Mouse (Mus musculus): ENCODE results near the gene Nav2.

The Nav2 gene

GRCm38 (mm10) chr7:49635074-49635621, 726.6 kb downstream of the Nav2 start:
- in situ Hi-C loops (cut with MboI, MseI) = no loop called here

GRCm38 (mm10) chr7:49635971-49636370, 727.5 kb downstream of the Nav2 start:
- in situ Hi-C loops (cut with MboI, MseI) = no loop called here

- in situ Hi-C loops (cut with MboI, MseI) = no loop called here
Observed at GRCm38 (mm10) chr7:49636491-49637115, 728.1 kb downstream of the Nav2 start, which contains the start of gene Dbx1. Gene Dbx1 (minus strand): TSS chr7:49636849.

GRCm38 (mm10) chr7:49637281-49637680, 728.8 kb downstream of the Nav2 start:
- in situ Hi-C loops (cut with MboI, MseI) = no loop called here

GRCm38 (mm10) chr7:49637851-49638663, 729.5 kb downstream of the Nav2 start:
- in situ Hi-C loops (cut with MboI, MseI) = no loop called here

GRCm38 (mm10) chr7:49638941-49639776, 730.6 kb downstream of the Nav2 start:
- in situ Hi-C loops (cut with MboI, MseI) = no loop called here

GRCm38 (mm10) chr7:49639864-49640708, 731.6 kb downstream of the Nav2 start:
- in situ Hi-C loops (cut with MboI, MseI) = loop anchor here in 1 of 2 experiments (10.0 kb wide), 1 partner anchor 1855 kb away; no protein-coding TSS in a partner anchor

- in situ Hi-C loops (cut with MboI, MseI) = loop anchor here in 1 of 2 experiments (10.0 kb wide), 1 partner anchor 1856 kb away; no protein-coding TSS in a partner anchor
Observed at GRCm38 (mm10) chr7:49640709-49641305, 732.3 kb downstream of the Nav2 start.

All from T-helper 17 cell (primary cell).